Mouse (Mus musculus) small intestine, adult 2 months (tissue): Measurements from ENCODE around the gene Dglucy. TPM values are rescaled to one million over a fixed set of nuclear protein-coding genes. Genes with fewer than 3 reads are reported as not detected.
A peak's percentile ranks its signal among the peaks of the same experiment; 100 is the strongest.

Source experiments
- H3K27ac ChIP-seq: fragments of 200-500 bp; 2 replicates; pipeline ENCODE4 v1.5.1; 2012; ENCODE audit warnings: low read depth, low read length, control low read depth, inconsistent platforms; ENCODE audit not compliant: insufficient read depth
- H3K27me3 ChIP-seq: fragments of 200-500 bp; 2 replicates; pipeline ENCODE4 v1.6.1; 2012; ENCODE audit warnings: mild to moderate bottlenecking, moderate library complexity, low read length, inconsistent platforms; ENCODE audit not compliant: control insufficient read depth, insufficient read depth
- H3K36me3 ChIP-seq: fragments of 200-500 bp; 2 replicates; pipeline ENCODE4 v1.6.1; 2012; ENCODE audit warnings: mild to moderate bottlenecking, low read length, control low read depth, inconsistent platforms; ENCODE audit not compliant: control insufficient read depth, insufficient read depth
- H3K4me1 ChIP-seq: fragments of 200-500 bp; 2 replicates; pipeline ENCODE4 v1.6.1; 2012; ENCODE audit warnings: low read length, inconsistent platforms, mixed read lengths; ENCODE audit not compliant: control insufficient read depth, insufficient read depth, insufficient read length
- H3K4me3 ChIP-seq: fragments of 200-500 bp; 2 replicates; pipeline ENCODE4 v1.5.1; 2012; ENCODE audit warnings: low read depth, mild to moderate bottlenecking, control low read depth, inconsistent platforms, low read length, moderate library complexity
- CTCF ChIP-seq: fragments of 200-500 bp; IDR thresholded peaks from 2 replicates; pipeline ENCODE4 v1.5.1; 2012; ENCODE audit warnings: low read depth, mild to moderate bottlenecking, control low read depth, inconsistent platforms, low read length, moderate library complexity, mixed read lengths; ENCODE audit not compliant: insufficient replicate concordance, insufficient read length; ENCODE audit errors: extremely low read depth
- POLR2A ChIP-seq: fragments of 200-500 bp; IDR thresholded peaks from 2 replicates; pipeline ENCODE4 v1.6.1; 2012; ENCODE audit warnings: low read depth, mild to moderate bottlenecking, control low read depth, inconsistent platforms, low read length, moderate library complexity
- WGBS: fragments of 180-500 bp; shearing (Covaris S2); methylation state at CpG from one replicate; pipeline ENCODE4 v1.1.7; 2018; 5-methylcytosine and 5-hydroxymethylcytosine counted together
- polyA plus RNA-seq: library from polyadenylated mRNA; depleted of rRNA; stranded (reverse); fragments of >200 nt; gene quantifications from 2 replicates; pipeline ENCODE4 v1.2.3, GENCODE M21; 2012

The Dglucy gene
- polyA plus RNA-seq, 1 experiment = 21.8 TPM

GRCm38 (mm10) chr12:100896661-100897060 is 117.8 kb downstream of the Dglucy start:
- no peak overlapping the region for H3K27ac ChIP-seq
- H3K4me1 ChIP-seq = peaks cover 12% of the 10 kb centered on the region
- H3K4me3 ChIP-seq = no peak overlapping the region
- no peak for TF ChIP-seq CTCF
- no peak for TF ChIP-seq POLR2A
- H3K27me3 ChIP-seq = peaks cover 21% of the 10 kb centered on the region
- H3K36me3 ChIP-seq = no peaks in the 10 kb centered on the region
- WGBS = 50% methylated on average over 3 of the region's 3 CpGs

GRCm38 (mm10) chr12:100897736-100898650 is 119.1 kb downstream of the Dglucy start:
- Histone ChIP-seq H3K4me1 (peaks cover 12% of the 10 kb centered on the region), H3K27ac (no peak overlapping the region), H3K4me3 (peak overlapping the region; percentile 64), H3K27me3 (peaks cover 21% of the 10 kb centered on the region), H3K36me3 (no peaks in the 10 kb centered on the region)
- TF ChIP-seq POLR2A = no peak
- no peak for TF ChIP-seq CTCF
- 36% methylated on average over 12 of the region's 12 CpGs for WGBS

GRCm38 (mm10) chr12:100899111-100899640 is 120.3 kb downstream of the Dglucy start:
- Histone ChIP-seq H3K27me3 (peaks cover 21% of the 10 kb centered on the region), H3K4me3 (peak overlapping the region; percentile 64), H3K27ac (peak overlapping the region; percentile 13), H3K4me1 (peaks cover 12% of the 10 kb centered on the region), H3K36me3 (no peaks in the 10 kb centered on the region)
- no peak for TF ChIP-seq CTCF
- no peak for TF ChIP-seq POLR2A
- 1% methylated on average over 30 of the region's 30 CpGs for WGBS

- Histone ChIP-seq H3K4me1 (peaks cover 12% of the 10 kb centered on the region), H3K4me3 (no peak overlapping the region), H3K36me3 (no peaks in the 10 kb centered on the region), H3K27me3 (peaks cover 21% of the 10 kb centered on the region), H3K27ac (peak overlapping the region; percentile 46; the same call in 1 of the 2 replicates)
- WGBS = 52% methylated on average over 6 of the region's 6 CpGs
- no peak for TF ChIP-seq POLR2A
- TF ChIP-seq CTCF = no peak
These were observed 122.0 kb downstream of the Dglucy start for GRCm38 (mm10) chr12:100900901-100901300.

GRCm38 (mm10) chr12:100901386-100901785 is 122.5 kb downstream of the Dglucy start:
- H3K27ac ChIP-seq = peak overlapping the region; percentile 46; the same call in 1 of the 2 replicates
- TF ChIP-seq POLR2A = no peak
- TF ChIP-seq CTCF = no peak
- 42% methylated on average over 6 of the region's 6 CpGs for WGBS
- H3K36me3 ChIP-seq = no peaks in the 10 kb centered on the region
- H3K4me1 ChIP-seq = peaks cover 12% of the 10 kb centered on the region
- H3K4me3 ChIP-seq = no peak overlapping the region
- H3K27me3 ChIP-seq = peaks cover 21% of the 10 kb centered on the region

- Histone ChIP-seq H3K27me3 (peaks cover 21% of the 10 kb centered on the region), H3K4me3 (no peak overlapping the region), H3K27ac (no peak overlapping the region), H3K4me1 (peaks cover 14% of the 10 kb centered on the region), H3K36me3 (no peaks in the 10 kb centered on the region)
- 76% methylated on average over 9 of the region's 9 CpGs for WGBS
- TF ChIP-seq POLR2A (no peak), CTCF (no peak)
These were observed 124.9 kb downstream of the Dglucy start for GRCm38 (mm10) chr12:100903761-100904160.

GRCm38 (mm10) chr12:100906861-100907260 is 128.0 kb downstream of the Dglucy start:
- Histone ChIP-seq H3K4me1 (peaks cover 20% of the 10 kb centered on the region), H3K27me3 (peaks cover 7% of the 10 kb centered on the region), H3K27ac (no peak overlapping the region), H3K4me3 (no peak overlapping the region), H3K36me3 (0 out of 2 replicates have a peak, but pooled peaks cover under 1% of the 10 kb centered on the region)
- 91% methylated on average over 5 of the region's 5 CpGs for WGBS
- TF ChIP-seq CTCF (no peak), POLR2A (no peak)
